Mouse (Mus musculus) bone marrow macrophage, adult 2 months (primary cell): ENCODE measurements at regions not wholly inside any gene's neighbourhood (a gene's known extent, or its start where the extent isn't known, plus 50 kb on each side); places are given as distances from the start of the nearest gene placed in this dataset.

Source experiments
- CTCF ChIP-seq: IDR thresholded peaks from 2 replicates; pipeline ENCODE4 v1.5.1; 2012; ENCODE audit warnings: low read depth, mild to moderate bottlenecking, low read length, moderate library complexity
- POLR2A ChIP-seq: IDR thresholded peaks from 2 replicates; pipeline ENCODE4 v1.6.1; 2012; ENCODE audit warnings: mild to moderate bottlenecking, low read depth, low read length, borderline replicate concordance

GRCm38 (mm10) chr12:92316285-92316684 lies 467.3 kb upstream of the Sel1l start:
- no peak for TF ChIP-seq CTCF
- TF ChIP-seq POLR2A, result no peak
